Mouse (Mus musculus) lung, postnatal 4 days (tissue): ENCODE data around the gene Tmem164.

Experiments
- DNase-seq, 2 experiments: peaks; one replicate each; pipeline ENCODE4 v3.0.0; 2021

Tmem164 gene

GRCm38 (mm10) chrX:142832221-142832620, 151.0 kb downstream of the Tmem164 start:
- no peak for DNase-seq

GRCm38 (mm10) chrX:142833164-142833796, 152.1 kb downstream of the Tmem164 start:
- no peak for DNase-seq

DNA sequence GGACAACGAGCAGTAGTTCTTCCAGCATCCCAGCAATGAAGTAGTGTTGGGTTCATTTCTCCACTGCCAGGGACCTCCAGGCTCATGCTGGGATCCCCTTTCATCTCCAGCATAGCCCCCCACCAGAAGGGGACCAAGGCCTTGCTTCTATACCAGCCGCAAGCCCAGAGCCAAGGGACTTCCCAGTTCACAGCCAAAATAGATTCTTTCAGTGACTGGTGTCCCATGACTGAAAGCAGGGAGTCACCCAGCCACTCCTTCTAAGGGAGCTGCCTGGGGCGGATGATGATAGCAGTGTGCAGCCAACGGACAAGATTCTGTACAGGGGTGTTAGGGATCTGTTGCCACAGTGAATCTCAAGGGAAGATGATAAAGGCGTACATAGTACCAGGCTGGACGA, 153.6 kb downstream of the Tmem164 start:
- no peak for DNase-seq

GRCm38 (mm10) chrX:142836399-142836798, 155.2 kb downstream of the Tmem164 start:
- DNase-seq: no peak

- no peak for DNase-seq
Observed at GRCm38 (mm10) chrX:142837316-142837715, 156.1 kb downstream of the Tmem164 start.

- DNase-seq: no peak
Observed at GRCm38 (mm10) chrX:142838841-142839240, 157.6 kb downstream of the Tmem164 start.

DNA sequence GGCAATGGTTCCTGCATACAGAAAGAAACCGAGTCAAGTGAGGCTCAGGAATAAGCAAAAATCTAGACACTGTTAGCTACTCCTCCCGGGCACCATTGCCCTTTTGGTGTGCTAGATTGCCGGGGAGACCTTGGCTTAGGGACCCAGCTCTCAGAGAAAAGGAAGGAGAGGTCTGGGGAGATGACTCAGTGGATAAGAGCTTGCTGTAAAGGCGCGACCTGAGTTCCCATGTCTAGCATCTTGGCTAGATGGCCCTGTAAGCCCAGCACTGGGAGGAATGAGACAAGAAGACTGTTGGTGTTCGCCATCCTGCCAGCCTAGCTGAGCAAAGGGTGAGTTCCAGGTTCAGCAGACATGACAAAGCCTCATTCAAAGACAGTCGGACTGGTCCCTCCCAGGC, 158.2 kb downstream of the Tmem164 start:
- no peak for DNase-seq

- no peak for DNase-seq
Observed at GRCm38 (mm10) chrX:142841916-142842315, 160.7 kb downstream of the Tmem164 start.

DNA sequence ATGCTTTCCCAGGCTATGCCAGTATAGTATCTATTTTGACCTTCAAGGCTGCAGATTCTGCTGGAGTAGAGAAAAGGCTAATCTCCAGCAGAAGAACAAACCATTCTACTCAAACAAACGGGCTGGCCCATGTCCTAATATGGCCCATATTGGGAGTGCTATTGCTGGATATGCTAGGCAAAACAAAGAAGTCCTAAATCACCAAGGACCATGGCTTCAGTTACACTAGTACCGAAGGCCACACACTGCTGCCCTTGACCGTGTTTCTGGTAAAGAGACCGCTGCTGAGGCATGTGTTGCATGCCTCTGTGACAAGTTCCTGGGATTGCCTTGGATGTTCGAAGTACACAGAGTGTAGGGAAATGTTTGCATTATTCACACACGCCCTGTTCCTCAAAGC, 165.1 kb downstream of the Tmem164 start:
- DNase-seq: no peak

- DNase-seq: no peak
Observed at GRCm38 (mm10) chrX:142848032-142848431, 166.8 kb downstream of the Tmem164 start.

DNA sequence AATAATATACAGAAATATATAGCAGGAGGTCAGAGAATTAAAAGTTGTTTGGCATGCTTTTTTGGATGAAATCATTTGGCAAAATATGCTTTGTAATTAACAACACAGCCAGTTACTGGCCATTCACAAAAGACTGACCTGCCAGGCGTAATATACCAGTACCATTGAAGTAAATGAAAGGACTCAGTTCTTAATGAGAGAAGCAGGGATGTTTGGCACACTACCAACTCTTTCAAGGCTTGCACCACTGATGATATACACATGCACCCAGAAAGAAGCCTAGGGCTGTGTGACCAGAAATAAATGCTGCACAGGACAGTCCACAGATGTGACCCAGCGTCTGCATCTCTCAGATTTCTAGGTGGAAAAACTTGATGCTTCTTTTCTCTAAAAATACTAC, 188.6 kb downstream of the Tmem164 start:
- DNase-seq: no peak

DNA sequence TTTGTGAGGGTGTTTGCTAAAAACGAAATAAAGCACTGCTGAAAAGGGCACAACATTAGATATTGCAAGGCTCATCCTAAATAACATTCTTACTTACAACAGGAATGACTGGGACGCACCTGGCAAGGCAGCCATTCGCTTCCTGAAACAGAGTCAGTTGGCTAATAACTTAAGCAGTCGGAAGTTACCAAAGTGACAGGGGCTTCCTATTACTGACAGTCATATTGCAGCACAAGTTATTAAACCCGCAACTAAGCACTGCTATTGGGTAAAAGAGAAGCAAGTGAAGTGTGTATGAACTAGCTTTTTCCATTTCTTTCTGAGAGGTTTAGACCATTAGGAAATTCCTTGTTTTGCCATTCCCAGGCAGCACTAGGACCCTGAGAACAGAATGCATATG, 201.0 kb downstream of the Tmem164 start:
- no peak for DNase-seq

DNA sequence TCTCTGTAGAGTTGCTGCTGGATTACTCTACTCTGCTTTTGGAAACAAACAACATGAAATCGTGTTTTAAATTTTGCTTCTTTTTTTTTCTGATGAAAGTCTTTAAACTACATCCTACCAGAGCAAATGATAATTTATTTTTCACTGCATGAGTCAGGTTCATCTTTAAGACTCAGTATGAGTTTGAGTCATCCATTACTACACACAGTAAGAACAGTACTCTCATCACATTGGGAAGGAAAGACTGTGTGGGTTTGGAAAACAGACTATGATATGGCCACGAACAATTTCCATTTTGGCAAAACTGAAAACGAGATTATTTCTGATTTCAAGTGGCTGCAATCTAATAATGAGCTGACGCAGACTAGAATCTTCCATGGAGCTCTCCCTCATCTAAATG, 202.4 kb downstream of the Tmem164 start:
- DNase-seq: no peak

DNA sequence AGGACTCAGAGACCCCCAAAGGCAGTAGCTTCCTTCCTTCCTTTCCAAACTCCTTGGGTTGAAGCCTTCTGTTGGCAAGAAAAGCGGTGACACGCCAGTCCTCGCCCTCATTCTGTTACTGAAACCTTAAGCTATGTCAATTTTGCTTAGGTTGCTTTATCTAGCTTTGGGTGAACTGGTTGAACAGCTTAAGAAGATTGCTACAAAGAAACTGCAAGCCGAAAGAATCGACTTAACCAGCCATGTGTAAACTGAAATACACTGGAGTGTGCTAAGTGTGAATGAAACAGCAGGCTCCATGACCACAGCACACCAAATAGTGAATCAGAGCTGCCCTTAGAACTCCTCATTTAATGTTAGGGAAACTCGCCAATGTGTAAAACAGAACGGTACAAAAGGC, 204.8 kb downstream of the Tmem164 start:
- DNase-seq: no peak
